Mouse (Mus musculus): ENCODE results near the gene Wwtr1.

Wwtr1 gene

DNA sequence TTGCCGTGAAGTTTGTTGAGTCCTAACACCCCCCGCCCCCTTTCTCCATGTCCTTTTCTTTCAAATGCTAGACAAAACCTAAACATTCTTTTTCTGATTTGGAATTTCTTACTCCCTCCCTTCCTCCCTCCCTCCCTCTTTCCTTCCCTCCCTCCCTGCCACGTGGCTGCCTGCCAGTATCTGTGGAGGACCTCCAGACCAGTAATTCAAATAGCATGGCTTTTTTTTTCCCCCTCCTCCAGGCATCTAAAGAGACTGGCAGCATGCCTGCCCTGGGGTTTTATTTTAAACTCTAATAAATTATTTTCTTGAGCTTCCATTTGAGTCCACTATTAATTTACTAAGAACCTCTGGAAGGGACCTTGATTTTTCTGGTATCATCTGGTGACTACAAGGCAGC is 130.0 kb downstream of the Wwtr1 start:
- CTCF ChIA-PET, result interaction anchor here in 1 of 4 experiments (0.6 kb wide), 1 partner anchor 48 kb away, joined by 3 read pairs; no protein-coding TSS in a partner anchor
- POLR2A ChIA-PET, result no interaction called here

DNA sequence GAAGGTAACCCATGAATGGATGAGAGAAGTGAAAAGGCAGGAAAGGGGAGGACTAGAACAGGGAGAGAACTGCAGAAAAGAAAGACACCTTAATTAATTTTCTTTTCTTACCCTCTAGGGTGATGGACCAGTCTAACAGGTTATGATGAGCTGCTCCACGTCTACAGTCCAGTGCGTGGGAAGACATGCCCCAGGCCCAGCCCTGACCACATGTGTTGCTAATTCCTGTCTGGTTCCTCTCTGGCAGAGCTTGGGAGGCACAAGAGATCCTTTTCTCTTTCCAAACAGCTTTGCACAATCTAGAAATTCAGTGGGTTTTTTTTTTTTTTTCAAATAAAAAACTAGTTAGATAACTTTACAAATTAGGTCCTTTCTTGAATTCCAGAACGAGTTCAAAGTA is 134.8 kb downstream of the Wwtr1 start:
- ChIA-PET CTCF (interaction anchor here in 1 of 4 experiments (0.7 kb wide), 1 partner anchor 173 kb away, joined by 3 read pairs; no protein-coding TSS in a partner anchor), POLR2A (no interaction called here)

DNA sequence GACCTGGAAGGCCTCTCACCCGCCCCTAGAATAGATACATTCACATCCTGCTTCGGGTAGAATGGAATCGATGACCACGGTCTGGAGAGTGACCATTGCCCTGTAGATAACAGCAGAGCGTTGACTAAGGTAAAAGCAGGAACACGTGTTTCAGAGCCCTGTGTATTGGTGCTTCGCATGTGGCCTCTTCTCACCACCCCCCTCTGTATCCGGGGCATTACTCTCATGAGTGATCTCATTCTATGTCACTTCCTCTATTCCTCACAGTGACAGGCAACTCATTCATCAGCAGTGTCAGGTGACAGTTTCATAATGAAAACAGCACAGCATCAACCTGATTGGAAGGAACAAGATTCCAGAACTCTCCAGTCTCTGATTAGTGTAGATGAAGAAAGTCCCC is 140.3 kb downstream of the Wwtr1 start:
- CTCF ChIA-PET, result interaction anchor here in 1 of 4 experiments (1.1 kb wide), 1 partner anchor 167 kb away, joined by 3 read pairs; no protein-coding TSS in a partner anchor
- POLR2A ChIA-PET, result no interaction called here

DNA sequence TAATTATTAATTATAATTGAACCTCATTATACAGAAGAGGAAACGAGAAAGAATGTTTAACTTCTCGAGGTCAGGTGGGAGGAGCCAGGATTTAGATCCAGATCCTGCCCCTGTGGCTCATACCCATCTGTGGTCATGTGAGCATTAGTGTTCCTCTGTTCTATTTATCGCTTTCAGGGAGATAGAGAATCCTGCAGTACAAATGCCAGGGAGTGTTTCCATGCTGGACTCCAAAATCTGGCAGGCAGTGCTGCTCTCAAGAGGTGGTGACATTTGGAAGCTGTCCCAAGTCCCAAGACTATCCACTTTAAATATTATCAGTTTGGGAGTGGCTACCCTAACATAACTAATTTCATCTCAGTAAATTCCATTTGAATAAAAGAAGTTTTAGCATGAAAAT is 144.0 kb downstream of the Wwtr1 start:
- POLR2A ChIA-PET, result no interaction called here
- CTCF ChIA-PET, result no interaction called here

DNA sequence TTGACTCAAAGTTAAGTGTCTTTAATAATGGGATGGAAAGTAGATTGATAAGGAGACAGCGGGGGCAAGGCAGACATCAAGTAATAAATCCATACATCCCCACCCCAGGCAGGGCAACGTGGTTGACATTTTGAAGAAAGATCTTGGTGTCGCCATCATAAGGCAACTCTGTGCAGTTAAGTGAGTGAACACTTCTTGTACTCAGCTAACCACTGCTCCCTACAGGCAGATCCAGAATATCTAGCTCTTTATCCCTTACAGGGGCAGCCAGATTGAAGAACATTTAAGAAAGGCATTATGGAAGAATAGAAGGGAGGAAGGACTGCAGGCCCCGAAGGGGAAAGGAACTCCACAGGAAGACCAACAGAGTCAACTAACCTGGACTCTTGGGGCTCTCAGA is 146.2 kb downstream of the Wwtr1 start:
- POLR2A ChIA-PET, result no interaction called here
- CTCF ChIA-PET, result interaction anchor here in 2 of 4 experiments (0.7 to 1.6 kb wide), 2 partner anchors 162 kb away, joined by 3 to 12 read pairs; no protein-coding TSS in a partner anchor

DNA sequence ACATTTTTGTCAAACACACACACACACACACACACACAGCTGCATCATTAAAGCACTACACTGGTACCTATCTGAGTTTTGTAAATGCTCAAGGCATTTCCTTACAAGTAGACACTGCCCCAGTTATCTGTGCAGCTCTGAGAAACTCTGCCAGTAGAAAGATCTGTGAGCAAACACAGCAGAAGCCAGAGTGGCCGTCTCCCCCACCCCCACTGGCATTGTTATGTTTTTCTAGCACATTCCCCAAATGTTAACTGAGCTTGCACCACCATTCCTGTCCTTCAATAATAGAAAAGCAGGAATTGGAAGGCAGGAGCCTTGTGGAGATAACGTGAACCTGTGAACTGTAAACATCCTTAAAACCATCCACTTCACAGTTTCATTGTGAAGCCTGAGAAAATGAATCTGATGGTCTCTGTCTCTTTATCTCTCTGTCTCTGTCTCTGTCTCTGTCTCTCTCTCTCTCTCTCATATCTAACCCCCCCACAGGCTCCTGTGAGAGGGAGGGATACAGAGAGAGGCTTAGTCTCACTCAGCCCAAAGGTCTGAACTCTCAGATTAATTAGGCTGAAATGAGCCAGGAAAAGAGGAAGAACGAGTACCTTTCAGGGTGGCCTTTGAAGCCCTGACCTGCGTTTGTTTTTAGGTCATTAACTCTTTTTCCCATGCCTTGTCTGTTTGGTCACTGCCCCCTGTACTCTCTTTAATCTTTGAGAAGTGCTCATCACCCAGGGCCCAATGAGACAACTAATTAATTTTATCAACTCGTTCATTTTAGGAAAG is 146.8 kb downstream of the Wwtr1 start:
- CTCF ChIA-PET, result interaction anchor here in 3 of 4 experiments (0.6 to 1.6 kb wide), 3 partner anchors 76 to 162 kb away, joined by 3 to 12 read pairs (median 7); no protein-coding TSS in a partner anchor

DNA sequence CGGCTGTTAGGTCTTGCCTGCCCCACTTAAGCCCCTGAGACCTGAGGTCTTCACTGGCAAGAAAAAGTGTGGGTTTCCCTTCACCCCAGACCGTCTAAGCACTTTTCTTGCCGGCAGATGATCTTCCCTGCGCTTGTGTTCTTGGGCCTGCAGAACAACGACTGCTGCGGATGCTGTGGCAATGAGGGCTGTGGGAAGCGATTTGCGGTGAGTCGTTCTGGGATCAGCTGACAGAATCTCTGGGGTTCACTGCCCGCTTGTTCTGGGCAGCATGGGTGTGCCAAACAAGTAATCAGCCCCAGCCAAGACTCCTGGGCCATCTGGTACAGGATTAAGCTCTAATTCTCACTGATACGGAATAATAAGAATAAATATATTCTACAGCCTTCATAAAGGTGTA is 149.4 kb downstream of the Wwtr1 start:
- POLR2A ChIA-PET, result interaction anchor here in 1 of 4 experiments (0.6 kb wide), 1 partner anchor 135 kb away, joined by 3 read pairs; no protein-coding TSS in a partner anchor
- CTCF ChIA-PET, result no interaction called here

More for the DNA sequence above, 146.8 kb downstream of the Wwtr1 start:
- POLR2A ChIA-PET, result no interaction called here

DNA sequence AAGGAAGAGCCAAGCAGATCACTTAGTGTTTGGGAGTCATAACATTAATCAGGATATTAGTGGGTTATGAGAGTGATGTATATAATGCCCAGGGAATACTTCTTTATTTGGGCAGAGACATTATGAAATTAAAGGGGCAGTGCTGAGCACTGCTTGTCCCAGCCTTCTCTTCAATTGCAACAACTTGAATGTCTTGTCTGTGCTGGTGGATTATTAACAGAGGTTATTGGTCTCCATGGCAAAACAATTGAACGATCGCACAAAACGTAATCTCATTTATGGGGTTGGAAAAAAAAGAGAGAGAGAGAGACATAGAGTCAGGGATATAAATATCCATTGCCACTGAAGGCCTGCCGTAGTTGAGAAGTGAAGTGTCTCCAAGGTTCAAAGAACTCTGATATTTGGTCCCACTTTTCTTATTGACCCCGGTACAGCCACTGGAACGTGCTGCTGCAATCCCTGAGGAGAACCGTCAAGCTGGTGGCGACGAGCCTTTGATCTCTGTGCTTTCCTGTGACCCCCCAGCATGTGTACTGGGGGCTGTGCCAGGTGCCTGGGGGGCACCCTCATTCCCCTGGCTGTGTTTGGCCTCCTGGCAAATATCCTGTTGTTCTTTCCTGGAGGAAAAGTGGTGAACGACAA is 150.5 kb downstream of the Wwtr1 start, which contains the start of gene Tm4sf4:
Gene Tm4sf4, plus strand, starts transcription at position 226 of the 642 bp plus-strand sequence.
- POLR2A ChIA-PET, result interaction anchor here in 1 of 4 experiments (0.5 kb wide), 1 partner anchor 136 kb away, joined by 3 read pairs; no protein-coding TSS in a partner anchor
- CTCF ChIA-PET, result no interaction called here

DNA sequence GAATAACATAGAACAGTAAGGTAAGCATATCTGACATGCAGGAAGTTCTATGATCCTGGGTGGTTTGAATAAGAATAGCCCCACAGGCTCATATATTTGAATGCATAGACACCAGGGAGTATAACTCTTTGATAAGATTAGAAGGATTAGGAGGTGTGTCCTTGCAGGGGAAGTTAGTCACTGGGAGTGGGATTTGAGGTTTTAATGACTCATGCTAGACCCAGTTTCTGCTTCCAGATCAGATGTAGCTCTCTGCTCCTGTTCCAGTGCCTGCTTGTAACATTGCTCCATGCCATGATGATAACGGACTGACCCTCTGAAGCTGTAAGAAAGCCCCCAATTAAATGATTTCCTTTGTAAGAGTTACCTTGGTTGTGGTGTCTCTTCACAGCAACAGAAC is 155.1 kb downstream of the Wwtr1 start:
- ChIA-PET POLR2A (no interaction called here), CTCF (no interaction called here)

DNA sequence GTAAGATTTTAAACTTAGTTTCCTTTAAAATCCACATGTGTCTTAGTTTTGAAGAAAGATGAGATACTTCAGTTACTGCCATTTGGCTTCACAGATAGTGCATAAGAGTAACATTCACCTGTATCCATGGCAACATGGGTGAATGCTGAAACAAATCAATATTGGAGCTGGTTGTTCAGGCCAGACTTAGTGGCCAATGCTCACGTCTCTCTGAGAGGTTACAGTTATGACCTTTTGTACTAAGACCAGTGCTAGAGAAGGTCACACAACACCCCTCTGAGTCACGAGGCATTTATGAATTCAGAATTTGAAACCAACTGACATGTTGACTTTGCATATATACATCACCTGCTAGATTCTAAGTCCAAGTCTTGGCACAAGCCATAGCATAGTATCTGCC is 155.5 kb downstream of the Wwtr1 start:
- CTCF ChIA-PET, result no interaction called here
- POLR2A ChIA-PET, result no interaction called here

DNA sequence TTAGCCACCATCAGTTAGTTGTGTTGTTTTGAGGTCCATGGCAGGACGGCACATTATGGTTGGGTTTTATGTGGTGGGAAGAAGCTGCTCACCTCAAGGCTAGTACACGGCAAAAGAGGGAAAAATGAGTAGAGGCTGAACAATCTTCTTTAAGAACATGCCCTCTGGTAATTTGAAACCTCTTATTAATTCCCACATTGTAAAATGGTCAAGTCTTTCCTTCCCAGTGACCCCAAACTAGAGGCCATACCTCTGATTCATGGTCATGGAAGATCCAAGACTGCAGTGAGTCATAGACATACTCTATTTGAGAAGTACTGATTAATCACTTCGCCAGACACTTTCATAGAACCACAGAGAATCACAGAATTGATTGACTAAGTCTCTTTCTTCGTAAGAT is 164.2 kb downstream of the Wwtr1 start:
- POLR2A ChIA-PET, result no interaction called here
- CTCF ChIA-PET, result no interaction called here
